Mouse (Mus musculus): ENCODE data around the gene Il18. TPM values are rescaled to one million over a fixed set of nuclear protein-coding genes. Genes with fewer than 3 reads are reported as not detected.

The Il18 gene
- 27.3 and 29.4 TPM in 2 replicates for polyA plus RNA-seq (2015; fragmentation: Nextera tagmentation; extraction: Ambion mirVana)

DNA sequence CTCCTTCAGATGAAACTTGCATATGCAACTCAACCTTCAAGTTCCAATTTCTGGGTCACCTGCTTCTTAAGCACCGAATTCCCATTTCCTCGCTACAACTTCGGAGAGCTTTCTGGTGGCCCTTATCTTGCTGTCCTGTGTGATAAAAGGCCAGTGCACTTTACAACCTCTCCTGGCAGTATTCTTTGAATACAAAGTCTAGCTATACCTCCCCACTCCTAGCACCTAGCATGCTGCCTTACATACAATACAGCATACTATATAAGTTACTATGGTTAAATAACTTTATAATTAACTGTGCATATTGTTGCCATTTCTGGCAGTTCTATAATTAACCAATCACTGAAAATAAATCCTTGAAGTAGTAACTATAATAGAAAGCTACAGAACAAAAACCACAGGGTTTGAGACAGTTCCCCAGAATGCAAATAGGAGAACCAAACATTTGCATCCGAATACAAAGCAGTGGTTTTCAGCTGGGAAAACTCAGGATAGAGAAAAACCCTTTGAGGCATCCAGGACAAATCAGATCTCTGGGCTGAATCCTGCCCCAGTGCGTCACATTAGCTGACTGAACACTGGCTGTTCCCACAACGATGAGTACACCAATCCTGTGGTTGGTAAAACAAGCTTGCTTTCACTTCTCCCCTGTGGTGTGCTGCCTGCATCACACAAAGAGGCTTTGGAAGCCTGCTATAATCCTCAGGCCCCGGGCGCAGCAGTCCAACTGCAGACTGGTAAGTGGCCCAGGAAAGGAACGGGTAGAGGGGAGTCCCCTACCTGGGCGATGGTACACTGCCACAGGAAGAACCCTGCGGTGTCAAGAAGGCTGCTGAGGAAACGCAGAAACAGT is at the start of gene Il18:
Gene Il18 (plus strand): TSS at position 587 of the 853 bp plus-strand sequence.
- Histone ChIP-seq H3K36me3 (no peaks in the 10 kb centered on the region), H3K27ac (peak within 1 kb of the TSS; percentile 85), H3K27me3 (no peaks in the 10 kb centered on the region), H3K9ac (replicated peaks) (peak within 1 kb of the TSS; percentile 47), H3K4me1 (replicated peaks) (peaks cover 20% of the 10 kb centered on the region), H3K4me3 (replicated peaks) (peak within 1 kb of the TSS; percentile 27), H3K9me3 (no peaks in the 10 kb centered on the region), H3K4me2 (replicated peaks) (peak within 1 kb of the TSS; percentile 51)
- ATAC-seq = peak; percentile 99
- WGBS = 18% methylated on average over 12 of the region's 12 CpGs

GRCm38 (mm10) chr9:50505405-50505804 is 49.2 kb upstream of the Il18 start:
- Histone ChIP-seq H3K36me3 (no peaks in the 10 kb centered on the region), H3K9ac (replicated peaks) (no peak overlapping the region), H3K27me3 (no peaks in the 10 kb centered on the region), H3K4me3 (replicated peaks) (no peak overlapping the region), H3K4me1 (replicated peaks) (peaks cover 6% of the 10 kb centered on the region; the same call in 1 of the 2 replicates), H3K9me3 (no peaks in the 10 kb centered on the region), H3K4me2 (replicated peaks) (no peak overlapping the region), H3K27ac (no peak overlapping the region)
- no peak for ATAC-seq
- WGBS = 62% methylated on average over 6 of the region's 6 CpGs

- Histone ChIP-seq H3K27ac (no peak overlapping the region), H3K36me3 (no peaks in the 10 kb centered on the region), H3K4me3 (replicated peaks) (no peak overlapping the region), H3K9me3 (no peaks in the 10 kb centered on the region), H3K4me1 (replicated peaks) (no peaks in the 10 kb centered on the region), H3K4me2 (replicated peaks) (no peak overlapping the region), H3K9ac (replicated peaks) (no peak overlapping the region), H3K27me3 (no peaks in the 10 kb centered on the region)
- no peak for ATAC-seq
- 83% methylated on average over 7 of the region's 7 CpGs for WGBS
These were observed 47.1 kb upstream of the Il18 start for GRCm38 (mm10) chr9:50507570-50507969.

GRCm38 (mm10) chr9:50515462-50515861 is 39.2 kb upstream of the Il18 start:
- Histone ChIP-seq H3K27me3 (no peaks in the 10 kb centered on the region), H3K27ac (no peak overlapping the region), H3K4me3 (replicated peaks) (no peak overlapping the region), H3K9ac (replicated peaks) (no peak overlapping the region), H3K9me3 (no peaks in the 10 kb centered on the region), H3K4me2 (replicated peaks) (no peak overlapping the region), H3K4me1 (replicated peaks) (no peaks in the 10 kb centered on the region), H3K36me3 (peaks cover under 1% of the 10 kb centered on the region; the same call in 1 of the 2 replicates)
- no peak for ATAC-seq
- WGBS = 94% methylated on average over 5 of the region's 5 CpGs

DNA sequence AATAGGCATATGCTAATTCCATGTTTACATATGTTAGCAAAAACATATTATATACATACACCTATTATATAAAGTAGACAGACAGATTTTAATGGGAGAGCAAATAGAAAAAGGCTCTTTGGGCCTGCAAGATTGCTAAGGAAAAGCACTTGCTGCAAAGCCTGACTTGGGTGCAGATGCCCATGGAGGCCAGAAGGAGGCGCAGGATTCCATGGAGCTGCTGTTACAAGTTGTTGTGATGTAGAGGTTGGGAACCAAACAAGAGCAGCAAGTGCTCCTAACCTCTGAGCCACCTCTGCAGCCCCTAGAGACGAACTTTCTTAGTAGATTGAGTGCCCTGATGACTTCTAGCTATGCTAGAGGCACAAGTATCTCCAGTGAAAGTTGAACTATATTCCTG is 35.8 kb upstream of the Il18 start:
- Histone ChIP-seq H3K4me3 (replicated peaks) (no peak overlapping the region), H3K27ac (no peak overlapping the region), H3K9ac (replicated peaks) (no peak overlapping the region), H3K36me3 (peaks cover 7% of the 10 kb centered on the region; the same call in 1 of the 2 replicates), H3K4me2 (replicated peaks) (no peak overlapping the region), H3K9me3 (no peaks in the 10 kb centered on the region), H3K27me3 (no peaks in the 10 kb centered on the region), H3K4me1 (replicated peaks) (no peaks in the 10 kb centered on the region)
- 17% methylated on average over 2 of the region's 2 CpGs for WGBS
- ATAC-seq = no peak

DNA sequence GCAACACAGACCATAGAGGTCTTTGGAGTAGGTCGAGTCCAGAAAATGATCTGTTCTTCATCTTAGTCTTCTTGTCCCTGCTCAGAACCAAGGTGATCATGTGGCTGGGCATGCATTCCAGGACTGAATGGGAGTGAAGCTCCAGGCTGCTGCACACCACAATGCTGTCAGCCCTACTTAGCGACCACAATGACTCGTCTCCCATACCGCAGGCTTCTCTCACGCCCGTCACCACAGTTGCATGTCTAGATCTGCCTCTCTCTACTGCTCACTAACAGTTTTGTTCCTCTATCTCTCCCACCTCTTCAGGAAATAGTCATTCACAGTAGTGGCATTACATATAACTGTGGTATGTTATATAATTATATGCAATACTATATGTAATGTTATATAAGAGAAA is 33.9 kb upstream of the Il18 start:
- no peaks in the 10 kb centered on the region for H3K9me3 ChIP-seq
- H3K36me3 ChIP-seq = peaks cover 17% of the 10 kb centered on the region
- no peak for ATAC-seq
- H3K27me3 ChIP-seq = no peaks in the 10 kb centered on the region
- no peak overlapping the region for H3K9ac ChIP-seq (replicated peaks)
- WGBS = 88% methylated on average over 6 of the region's 6 CpGs
- H3K4me1 ChIP-seq (replicated peaks) = no peaks in the 10 kb centered on the region
- no peak overlapping the region for H3K27ac ChIP-seq
- no peak overlapping the region for H3K4me3 ChIP-seq (replicated peaks)
- no peak overlapping the region for H3K4me2 ChIP-seq (replicated peaks)

- 65% methylated on average over 2 of the region's 2 CpGs for WGBS
- no peak overlapping the region for H3K4me2 ChIP-seq (replicated peaks)
These were observed 33.1 kb upstream of the Il18 start for GRCm38 (mm10) chr9:50521562-50521961.

GRCm38 (mm10) chr9:50522574-50522973 is 32.1 kb upstream of the Il18 start:
- Histone ChIP-seq H3K9me3 (no peaks in the 10 kb centered on the region), H3K27me3 (no peaks in the 10 kb centered on the region), H3K27ac (no peak overlapping the region), H3K4me1 (replicated peaks) (peaks cover 9% of the 10 kb centered on the region), H3K9ac (replicated peaks) (no peak overlapping the region), H3K4me2 (replicated peaks) (no peak overlapping the region), H3K36me3 (peaks cover 17% of the 10 kb centered on the region), H3K4me3 (replicated peaks) (no peak overlapping the region)
- WGBS = 81% methylated on average over 5 of the region's 5 CpGs
- ATAC-seq = no peak

More at GRCm38 (mm10) chr9:50521562-50521961, 33.1 kb upstream of the Il18 start:
- no peak for ATAC-seq
- peaks cover 17% of the 10 kb centered on the region for H3K36me3 ChIP-seq
- H3K9ac ChIP-seq (replicated peaks) = no peak overlapping the region
- no peaks in the 10 kb centered on the region for H3K27me3 ChIP-seq
- H3K4me3 ChIP-seq (replicated peaks) = no peak overlapping the region
- no peak overlapping the region for H3K27ac ChIP-seq
- H3K4me1 ChIP-seq (replicated peaks) = peaks cover under 1% of the 10 kb centered on the region; the same call in 1 of the 2 replicates
- H3K9me3 ChIP-seq = no peaks in the 10 kb centered on the region

GRCm38 (mm10) chr9:50524936-50525335 is 29.7 kb upstream of the Il18 start:
- H3K4me2 ChIP-seq (replicated peaks) = no peak overlapping the region
- ATAC-seq = no peak
- no peak overlapping the region for H3K4me3 ChIP-seq (replicated peaks)
- H3K27me3 ChIP-seq = no peaks in the 10 kb centered on the region
- no peaks in the 10 kb centered on the region for H3K9me3 ChIP-seq
- peaks cover 17% of the 10 kb centered on the region for H3K36me3 ChIP-seq
- H3K9ac ChIP-seq (replicated peaks) = no peak overlapping the region
- no peak overlapping the region for H3K27ac ChIP-seq
- 92% methylated on average over 5 of the region's 5 CpGs for WGBS
- H3K4me1 ChIP-seq (replicated peaks) = peaks cover 15% of the 10 kb centered on the region

- Histone ChIP-seq H3K9ac (replicated peaks) (no peak overlapping the region), H3K27ac (no peak overlapping the region), H3K36me3 (peaks cover 15% of the 10 kb centered on the region), H3K9me3 (no peaks in the 10 kb centered on the region), H3K4me2 (replicated peaks) (no peak overlapping the region), H3K4me1 (replicated peaks) (peaks cover 15% of the 10 kb centered on the region), H3K4me3 (replicated peaks) (no peak overlapping the region), H3K27me3 (no peaks in the 10 kb centered on the region)
- no peak for ATAC-seq
- 87% methylated on average over 5 of the region's 5 CpGs for WGBS
These were observed 29.0 kb upstream of the Il18 start for GRCm38 (mm10) chr9:50525585-50525984.

DNA sequence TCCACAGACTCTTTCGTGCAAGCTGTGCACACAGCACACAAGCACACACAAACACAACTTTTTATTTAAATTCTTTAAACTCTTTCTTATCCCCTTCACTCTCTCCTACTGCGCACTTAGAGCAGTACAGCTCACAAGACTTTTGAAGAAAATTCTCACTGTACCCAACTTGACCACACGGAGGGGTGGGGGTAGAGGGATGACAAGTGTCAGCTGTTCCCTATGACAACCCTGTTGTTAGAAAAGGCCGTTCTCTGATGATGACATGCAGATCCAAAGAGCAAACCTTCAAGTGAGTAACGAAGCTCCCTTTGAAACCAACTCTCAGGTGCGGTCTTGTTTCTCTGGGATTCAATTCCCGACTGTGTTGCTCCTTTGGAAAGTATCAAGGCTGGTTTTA is 26.8 kb upstream of the Il18 start:
- Histone ChIP-seq H3K9ac (replicated peaks) (peak overlapping the region; percentile 74), H3K4me3 (replicated peaks) (peak overlapping the region; percentile 73), H3K27ac (no peak overlapping the region), H3K36me3 (peaks cover 10% of the 10 kb centered on the region), H3K27me3 (no peaks in the 10 kb centered on the region), H3K4me2 (replicated peaks) (peak overlapping the region; percentile 69), H3K9me3 (no peaks in the 10 kb centered on the region), H3K4me1 (replicated peaks) (peaks cover 15% of the 10 kb centered on the region)
- ATAC-seq = peak; percentile 25
- WGBS = 48% methylated on average over 7 of the region's 7 CpGs

GRCm38 (mm10) chr9:50528293-50528892 is 26.2 kb upstream of the Il18 start, which contains the start of gene Pts:
TSS of gene Pts (minus strand) at chr9:50528724.
- Histone ChIP-seq H3K9me3 (no peaks in the 10 kb centered on the region), H3K4me1 (replicated peaks) (peaks cover 15% of the 10 kb centered on the region), H3K4me2 (replicated peaks) (peak within 1 kb of the TSS; percentile 69), H3K9ac (replicated peaks) (peak within 1 kb of the TSS; percentile 74), H3K4me3 (replicated peaks) (peak within 1 kb of the TSS; percentile 73), H3K36me3 (peaks cover 10% of the 10 kb centered on the region), H3K27ac (peak within 1 kb of the TSS; percentile 68), H3K27me3 (no peaks in the 10 kb centered on the region)
- ATAC-seq = peak; percentile 99
- under 1% methylated on average over 54 of the region's 54 CpGs for WGBS

All from midbrain, embryonic 13.5 days (tissue).